Mouse (Mus musculus): ENCODE measurements around the gene Hsdl2. TPM values are rescaled to one million over a fixed set of nuclear protein-coding genes. Genes with fewer than 3 reads are reported as not detected.
A peak's percentile ranks its signal among the peaks of the same experiment; 100 is the strongest.
"Not testable (repeated sequence)": the region's sequence is repeated elsewhere in the genome, so short reads cannot be mapped to it uniquely, and the experiment has no call there.

Gene Hsdl2
- total RNA-seq, 2 experiments from 2014 or later: 47.5 to 65.0 TPM

DNA sequence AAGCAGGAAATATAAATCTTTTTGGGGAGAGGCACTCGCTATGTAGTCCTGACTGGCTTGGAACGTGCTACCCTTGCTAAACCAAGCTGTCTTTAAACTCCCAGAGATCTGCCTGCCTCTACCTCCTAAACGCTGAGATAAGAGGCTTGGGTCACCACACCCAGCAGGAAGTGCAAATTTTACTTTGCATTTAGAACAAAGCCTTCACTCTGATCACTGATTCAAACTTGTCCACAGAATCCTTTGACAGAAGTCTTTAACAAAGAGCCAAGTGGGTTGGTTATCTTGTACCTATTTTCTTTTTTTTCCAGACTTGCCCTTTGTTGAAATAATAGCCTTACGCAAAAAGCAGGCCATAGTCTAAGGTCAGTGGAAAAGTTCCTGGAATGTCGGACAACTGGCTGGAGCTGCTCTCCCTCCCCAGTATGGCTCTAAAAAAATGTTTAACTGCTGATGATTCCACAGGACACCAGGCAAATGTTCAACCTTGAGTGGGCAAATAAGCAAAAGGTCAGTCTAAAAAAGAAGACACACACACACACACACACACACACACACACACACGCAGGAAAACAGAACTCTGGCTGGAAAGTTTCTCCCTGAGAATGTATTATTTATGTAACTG, 23.2 kb upstream of the Hsdl2 start:
- intact Hi-C loops (cut with DNase I; ENCODE audit: low total_unique reads): no loop called here
- DNase-seq: no peak

DNA sequence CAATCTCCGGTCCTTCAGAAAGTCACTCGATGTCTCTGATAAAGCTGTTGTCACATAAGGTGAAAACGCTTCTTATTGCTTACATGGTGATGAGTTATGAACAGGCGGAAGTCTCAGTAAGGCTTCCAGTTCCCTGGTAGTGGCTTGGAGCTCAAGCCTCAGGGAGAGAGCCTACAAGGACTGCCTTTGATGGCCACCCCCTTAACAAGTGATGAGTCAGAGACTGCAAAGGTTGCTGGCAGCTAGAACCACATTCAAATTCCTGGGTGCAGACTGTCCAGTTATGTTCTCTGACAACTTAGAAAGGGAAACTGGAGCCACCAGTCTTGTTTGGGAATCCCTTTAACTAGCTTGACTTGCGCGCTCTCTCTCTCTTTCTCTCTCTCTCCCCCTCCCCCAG, 21.2 kb upstream of the Hsdl2 start:
- no peak for DNase-seq
- intact Hi-C loops (cut with DNase I; ENCODE audit: low total_unique reads): loop anchor here (10.0 kb wide), 1 partner anchor 465 kb away; no protein-coding TSS in a partner anchor

DNA sequence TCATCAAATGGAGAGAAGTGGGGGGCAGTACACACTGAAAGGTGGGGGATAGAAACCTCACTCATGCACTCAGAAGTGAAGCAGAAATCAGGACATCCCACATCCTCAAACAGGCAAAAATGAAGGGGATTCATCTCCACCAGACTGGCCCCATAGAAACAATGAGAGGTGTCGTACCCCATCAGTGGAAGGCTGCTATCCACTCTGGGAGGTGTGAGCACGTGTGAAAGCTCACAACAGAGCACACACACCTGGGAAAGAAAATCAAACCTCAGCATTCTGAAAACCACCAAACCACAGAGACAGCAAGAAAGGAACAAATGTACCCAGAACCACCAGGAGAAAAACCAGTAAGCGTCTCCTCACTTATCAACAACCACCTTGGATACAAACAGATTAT, 17.2 kb upstream of the Hsdl2 start:
- DNase-seq: no peak
- intact Hi-C loops (cut with DNase I; ENCODE audit: low total_unique reads): loop anchor here (10.0 kb wide), 1 partner anchor 469 kb away; no protein-coding TSS in a partner anchor

DNA sequence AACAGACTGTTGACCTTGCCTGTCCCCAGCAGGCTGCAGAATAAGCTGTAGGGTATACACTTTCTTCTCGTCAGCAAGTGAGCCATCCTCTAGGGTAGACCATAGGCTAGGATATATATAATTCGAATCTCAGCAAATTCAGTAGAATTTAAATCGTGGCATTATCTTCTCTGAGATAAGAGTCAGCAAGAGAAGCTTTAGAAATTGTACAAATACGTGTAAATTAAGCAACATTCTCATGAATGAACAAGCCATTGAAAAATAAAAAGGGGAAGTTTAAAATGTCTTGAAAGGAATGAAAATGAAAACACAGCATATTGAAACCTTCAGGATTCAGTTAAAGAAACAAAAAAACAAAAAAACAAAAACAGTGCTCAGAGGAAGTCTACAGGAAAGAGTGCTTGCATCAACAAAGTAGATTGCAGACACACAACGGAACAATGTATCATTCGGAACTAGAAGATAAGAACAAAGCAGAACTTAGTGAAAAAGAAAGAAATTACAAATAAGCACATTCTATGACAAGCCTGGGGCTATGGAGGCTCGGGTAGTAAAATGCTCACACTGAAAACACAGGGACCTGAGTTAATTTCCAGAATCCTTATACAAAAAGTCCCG, 15.7 kb upstream of the Hsdl2 start:
- DNase-seq: no peak
- intact Hi-C loops (cut with DNase I; ENCODE audit: low total_unique reads): loop anchor here (5.0 to 10.0 kb wide), 2 partner anchors 203 to 471 kb away; no protein-coding TSS in a partner anchor

DNA sequence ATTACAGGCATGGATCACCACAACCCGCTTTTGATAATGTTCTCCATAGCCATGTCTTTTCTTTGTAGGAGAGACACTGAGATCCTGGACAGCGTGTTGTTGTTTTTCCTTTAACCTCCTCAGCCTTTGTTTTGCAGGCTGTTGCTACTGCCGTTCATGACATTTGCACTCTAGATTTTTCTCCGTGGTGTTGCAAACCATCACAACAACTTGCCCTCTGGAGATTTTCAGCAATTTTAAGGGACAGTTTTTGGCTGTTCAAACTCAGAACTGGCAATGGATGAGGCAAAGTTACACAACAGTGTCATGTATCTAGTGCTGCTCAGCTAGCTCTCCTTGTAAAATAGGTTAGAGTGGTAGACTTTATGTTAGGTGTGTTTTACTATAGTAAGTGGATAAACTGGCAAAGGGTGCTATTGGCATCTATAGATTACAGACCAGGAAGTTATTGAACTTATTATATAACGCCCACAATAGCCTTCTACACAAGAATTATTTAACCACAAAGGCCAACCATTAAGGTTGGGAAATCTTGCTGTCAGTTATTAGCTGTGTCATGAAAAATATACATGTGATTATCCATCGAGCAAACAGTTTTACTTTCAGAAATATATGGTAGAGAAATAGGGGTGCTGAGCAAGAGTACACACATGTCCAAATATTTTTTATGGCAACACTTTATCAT, 13.6 kb upstream of the Hsdl2 start:
- DNase-seq: no peak
- intact Hi-C loops (cut with DNase I; ENCODE audit: low total_unique reads): loop anchor here (5.0 to 10.0 kb wide), 2 partner anchors 205 to 473 kb away; no protein-coding TSS in a partner anchor

DNA sequence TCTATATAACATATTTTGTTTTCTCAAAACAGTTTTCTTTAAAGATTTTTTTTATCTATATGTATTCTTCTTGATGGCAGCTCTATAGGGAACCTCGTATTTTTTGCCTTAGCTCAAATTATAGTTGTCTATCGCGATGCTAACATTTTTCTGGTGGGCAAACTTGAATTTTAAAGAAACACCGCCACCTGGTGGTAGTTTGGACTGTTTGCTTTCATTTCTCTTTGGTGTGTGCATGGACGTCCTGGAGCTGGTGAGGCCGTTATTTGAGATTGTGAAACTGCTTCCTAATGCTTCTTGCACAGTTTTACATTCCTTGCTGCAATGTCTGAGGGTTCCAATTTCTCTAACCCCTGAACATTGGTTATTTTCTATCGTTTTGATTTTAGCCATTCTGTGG, 11.8 kb upstream of the Hsdl2 start:
- DNase-seq: peak; percentile 45

DNA sequence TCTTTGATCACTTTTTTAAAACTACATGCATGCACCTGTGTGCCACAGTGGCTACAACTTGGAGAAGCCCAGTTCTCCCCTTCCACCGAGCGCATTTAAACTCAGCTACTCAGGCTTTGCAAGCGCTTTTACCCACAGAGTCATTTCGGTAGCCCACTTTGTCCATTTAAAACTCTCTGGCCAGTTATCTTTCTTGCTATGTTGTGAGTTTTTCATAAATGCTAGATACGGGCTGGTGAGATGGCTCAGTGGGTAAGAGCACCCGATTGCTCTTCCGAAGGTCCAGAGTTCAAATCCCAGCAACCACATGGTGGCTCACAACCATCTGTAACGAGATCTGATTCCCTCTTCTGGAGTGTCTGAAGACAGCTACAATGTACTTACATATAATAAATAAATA, 10.8 kb upstream of the Hsdl2 start:
- intact Hi-C loops (cut with DNase I; ENCODE audit: low total_unique reads); DNase-seq: not testable (repeated sequence)

More for the DNA sequence above, 11.8 kb upstream of the Hsdl2 start:
- intact Hi-C loops (cut with DNase I; ENCODE audit: low total_unique reads): loop anchor here (5.0 to 10.0 kb wide), 2 partner anchors 207 to 475 kb away; no protein-coding TSS in a partner anchor

DNA sequence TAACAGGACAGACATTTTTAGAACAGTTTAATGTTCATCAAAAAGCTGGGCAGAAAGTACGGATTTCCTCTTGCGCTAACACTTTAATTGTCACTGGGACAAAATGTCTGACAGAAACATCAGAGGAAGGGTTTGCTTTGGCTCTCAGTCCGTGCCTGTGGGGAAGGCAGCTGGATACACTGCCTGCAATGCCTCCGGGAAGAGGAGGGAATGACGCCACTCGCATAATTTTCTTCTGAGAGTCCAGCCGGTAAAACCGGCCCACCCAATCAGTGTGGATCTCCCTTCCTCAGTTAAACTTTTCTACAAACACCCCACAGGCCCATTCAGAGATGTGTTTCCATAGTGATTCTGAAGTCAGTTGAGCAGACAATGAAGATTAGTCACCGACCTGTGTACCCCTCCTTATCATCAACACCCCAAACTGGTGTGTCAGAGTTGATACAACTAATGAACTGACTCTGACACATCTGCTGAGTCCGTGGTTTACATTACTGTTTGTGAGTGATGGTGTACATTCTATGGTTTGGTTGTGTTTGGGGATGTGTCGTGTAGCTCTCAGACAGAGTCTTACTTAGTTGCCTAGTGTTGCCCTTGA, 8.7 kb upstream of the Hsdl2 start:
- intact Hi-C loops (cut with DNase I; ENCODE audit: low total_unique reads): no loop called here
- DNase-seq: no peak

DNA sequence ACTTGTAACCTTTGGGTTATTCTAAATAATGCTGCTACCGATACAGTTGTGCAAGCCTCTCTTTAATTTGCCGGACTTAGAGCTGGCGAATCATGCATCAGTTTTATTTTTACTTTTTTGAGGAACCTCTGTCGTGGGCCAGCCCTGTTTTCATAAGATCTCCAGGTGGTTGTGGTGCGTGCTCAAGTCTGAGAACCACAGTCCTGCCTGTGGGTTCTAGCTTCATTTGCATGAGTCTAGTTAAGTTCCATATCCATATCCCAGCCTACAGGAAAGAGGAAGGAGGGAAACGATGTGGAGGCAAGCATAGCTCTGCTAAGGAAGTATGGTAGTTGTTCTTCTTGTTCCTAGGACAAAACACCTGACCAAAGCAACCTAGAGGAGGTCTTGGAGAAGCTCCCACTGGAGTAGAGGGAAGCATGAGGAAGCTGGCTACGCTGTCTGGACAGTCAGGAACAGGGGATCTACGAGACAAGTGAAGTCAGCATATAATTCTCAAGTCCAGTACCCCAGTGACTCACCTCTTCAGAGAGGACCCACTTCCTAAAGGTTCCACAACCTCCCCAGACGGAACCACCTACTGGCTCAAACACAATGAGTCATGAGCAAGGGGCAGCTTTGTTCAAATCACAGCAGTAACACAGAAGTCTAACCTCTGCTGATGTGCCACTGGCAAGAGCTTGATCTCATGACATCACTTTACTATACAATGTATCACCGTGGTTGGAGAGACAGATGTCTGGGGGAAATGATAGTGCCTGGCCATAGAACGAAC, 6.0 kb upstream of the Hsdl2 start:
- no peak for DNase-seq
- intact Hi-C loops (cut with DNase I; ENCODE audit: low total_unique reads): no loop called here

DNA sequence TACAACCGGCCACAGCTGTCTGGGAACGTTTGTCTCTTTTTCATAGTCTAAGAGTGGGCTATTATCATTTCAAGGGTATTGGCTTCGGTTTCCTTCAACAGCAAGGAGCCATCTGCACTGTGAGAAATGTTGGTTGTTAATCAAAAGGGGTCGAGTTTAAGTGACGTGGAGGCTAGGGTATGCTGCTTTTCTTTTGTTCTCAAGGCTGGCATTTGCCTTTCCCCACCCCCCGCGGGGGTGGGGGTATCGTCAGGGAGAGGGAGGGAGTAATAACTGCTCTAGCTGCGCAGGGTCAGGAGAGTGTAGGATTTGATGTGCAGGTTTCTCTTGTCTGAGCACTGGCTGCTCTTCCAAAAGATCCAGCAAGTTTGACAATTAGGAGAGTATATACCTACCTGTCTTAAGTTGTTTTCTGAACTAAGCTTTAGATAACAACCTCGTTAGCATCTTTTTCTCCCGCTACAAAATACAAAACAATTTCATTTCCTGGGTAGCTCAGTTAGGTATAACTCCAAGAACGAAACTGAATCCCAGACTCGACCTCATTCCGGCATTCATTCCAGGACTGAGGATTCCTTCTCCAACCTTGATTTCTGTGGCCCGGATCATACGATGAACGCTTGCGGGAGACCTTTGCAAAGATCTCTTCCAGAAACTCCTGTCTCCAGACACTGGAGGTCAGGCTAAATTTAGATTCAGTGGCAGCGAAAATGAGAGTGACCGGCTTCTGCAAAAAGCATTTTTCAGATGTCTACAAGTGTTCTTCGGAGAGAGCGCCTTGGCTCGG, 675 bp upstream of the Hsdl2 start:
- no peak for DNase-seq
- intact Hi-C loops (cut with DNase I; ENCODE audit: low total_unique reads): no loop called here

DNA sequence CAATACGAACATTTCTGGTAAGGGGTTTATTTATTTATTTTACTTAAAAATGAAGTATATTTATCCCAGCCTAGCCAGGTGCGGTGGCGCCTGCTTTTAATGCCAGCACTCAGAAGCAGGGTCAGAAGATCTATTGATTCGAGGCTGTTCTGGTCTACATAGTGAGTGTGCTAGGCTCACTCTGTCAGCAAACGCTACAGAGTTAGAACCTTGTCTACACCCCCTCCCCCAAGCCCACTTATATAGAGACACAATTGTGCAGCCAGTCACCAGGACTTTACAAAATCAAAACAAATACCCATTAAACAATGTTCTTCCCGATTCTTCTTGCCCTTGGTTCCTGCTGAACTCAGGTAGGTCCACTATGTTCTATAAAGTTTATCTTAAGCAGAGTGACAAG, 823 bp downstream of the Hsdl2 start:
- no peak for DNase-seq
- intact Hi-C loops (cut with DNase I; ENCODE audit: low total_unique reads): no loop called here

DNA sequence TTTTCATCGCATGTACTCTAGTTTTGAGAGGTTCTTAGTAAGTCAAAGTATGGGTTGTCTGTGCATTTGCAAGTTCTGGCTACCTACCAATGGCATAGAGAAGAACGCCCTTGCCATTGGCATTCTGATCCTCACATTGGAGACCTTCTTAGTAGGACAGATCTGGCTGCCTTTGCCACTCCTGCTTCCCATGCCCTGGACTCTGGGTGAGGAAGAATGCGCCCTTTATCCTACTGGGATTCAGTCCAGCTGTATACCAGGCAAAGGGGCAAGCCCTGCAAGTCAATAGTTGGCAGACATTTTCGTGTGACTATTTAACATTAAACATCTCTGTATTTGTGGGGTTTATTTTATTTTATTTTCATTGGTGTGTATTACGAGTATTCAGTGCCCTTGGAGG, 3.7 kb downstream of the Hsdl2 start:
- intact Hi-C loops (cut with DNase I; ENCODE audit: low total_unique reads): no loop called here

DNA sequence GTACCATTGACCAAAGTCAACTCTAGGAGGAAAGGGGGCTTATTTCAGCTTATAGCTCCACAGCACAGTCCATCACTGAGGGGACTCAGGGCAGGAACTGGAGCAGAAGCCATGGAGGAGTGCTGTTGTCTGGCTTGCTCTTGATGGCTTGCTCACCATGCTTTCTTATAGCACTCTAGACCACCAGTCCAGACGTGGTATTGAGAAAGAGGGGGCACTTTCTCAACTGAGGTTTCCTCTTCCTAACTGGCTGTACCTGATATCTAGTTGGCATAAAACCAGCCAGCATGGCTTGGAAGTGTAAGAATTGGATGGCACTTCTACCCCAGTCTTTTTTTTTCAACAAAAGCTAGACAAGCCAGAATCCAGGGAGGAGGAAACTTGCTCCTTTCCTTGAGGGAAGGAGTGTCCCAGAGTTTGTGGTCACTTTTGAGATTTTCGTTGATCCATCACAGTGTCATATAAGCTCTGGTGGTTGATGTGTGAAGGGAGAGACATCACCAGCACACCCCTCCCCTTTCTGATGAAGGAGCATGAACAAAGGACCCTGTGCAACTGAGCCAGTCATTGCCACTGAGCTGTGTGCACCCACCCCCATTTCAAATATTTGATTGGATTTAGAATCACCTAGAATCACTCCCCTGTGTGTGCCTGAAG, 6.0 kb downstream of the Hsdl2 start:
- no peak for DNase-seq
- intact Hi-C loops (cut with DNase I; ENCODE audit: low total_unique reads): no loop called here

More for the DNA sequence above, 3.7 kb downstream of the Hsdl2 start:
- DNase-seq: no peak

DNA sequence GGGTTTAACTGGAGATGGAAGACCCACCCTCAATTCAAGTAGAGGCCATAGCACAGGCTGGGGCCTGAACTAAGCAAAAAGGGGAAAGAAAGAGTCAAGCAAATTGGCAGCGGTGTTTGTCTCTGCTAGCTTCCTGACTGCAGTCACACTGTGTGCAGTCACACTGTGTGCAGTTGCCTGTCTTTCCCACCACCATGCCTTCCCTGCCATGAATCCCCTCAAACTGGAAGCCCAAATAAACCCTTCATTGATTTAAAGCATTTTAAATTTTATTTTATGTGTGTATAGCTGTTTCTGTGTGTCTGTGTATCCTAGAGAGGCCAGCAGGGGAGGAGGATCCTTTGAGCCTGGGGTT, 6.5 kb downstream of the Hsdl2 start:
- intact Hi-C loops (cut with DNase I; ENCODE audit: low total_unique reads): no loop called here
- DNase-seq: no peak

DNA sequence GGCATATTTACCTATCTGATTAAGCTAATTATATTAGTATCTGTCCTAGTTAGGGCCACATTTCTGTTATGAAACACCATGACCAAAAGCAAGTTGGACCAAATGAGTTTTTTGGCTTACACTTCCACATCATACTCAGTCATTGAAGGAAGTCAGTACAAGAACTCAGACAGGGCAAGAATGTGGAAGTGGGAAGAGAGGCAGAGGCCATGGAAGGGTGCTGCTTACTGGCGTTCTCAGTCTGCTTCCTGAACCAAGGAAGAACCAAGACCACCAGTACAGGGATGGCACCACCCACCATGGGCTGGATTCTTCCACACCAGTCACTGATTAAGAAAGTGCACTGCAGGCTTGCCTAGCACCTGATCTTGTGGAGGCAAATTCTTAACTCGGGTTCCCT, 13.3 kb downstream of the Hsdl2 start:
- DNase-seq: no peak
- intact Hi-C loops (cut with DNase I; ENCODE audit: low total_unique reads): no loop called here

DNA sequence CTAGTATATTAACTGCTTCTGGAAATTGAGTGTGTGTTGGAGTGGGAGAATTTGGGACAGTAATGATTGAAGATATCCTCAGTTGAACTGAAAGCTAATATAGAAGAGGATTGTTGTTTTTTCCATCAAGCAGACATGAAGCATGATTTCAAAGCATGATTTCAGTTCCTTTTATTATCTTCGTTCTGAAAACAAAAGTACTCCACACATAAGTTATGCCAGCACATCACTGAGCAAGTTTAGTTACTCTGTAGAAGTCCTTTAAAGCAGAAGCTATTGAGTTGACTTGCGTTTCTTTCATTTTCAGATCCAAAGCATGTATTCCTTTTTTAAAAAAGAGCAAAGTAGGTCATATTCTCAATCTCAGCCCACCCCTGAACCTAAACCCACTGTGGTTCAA, 15.2 kb downstream of the Hsdl2 start:
- intact Hi-C loops (cut with DNase I; ENCODE audit: low total_unique reads): no loop called here

DNA sequence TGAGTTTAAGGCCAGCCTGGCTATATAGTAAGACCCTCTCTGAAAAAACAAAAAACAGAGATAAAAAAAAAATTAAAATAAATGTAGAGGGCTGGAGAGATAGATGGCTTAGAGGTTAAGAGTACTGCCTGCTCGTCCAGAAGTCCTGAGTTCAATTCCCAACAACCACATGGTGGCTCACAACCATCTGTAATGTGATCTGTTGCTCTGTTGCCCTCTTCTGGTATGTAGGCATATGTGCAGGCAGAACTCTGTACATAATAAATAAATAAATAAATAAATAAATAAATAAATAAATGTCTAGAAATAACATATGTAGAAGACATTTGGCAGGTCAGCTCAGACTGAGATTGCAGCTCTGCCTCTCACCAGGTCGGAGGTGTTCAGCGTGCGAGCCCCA, 21.3 kb downstream of the Hsdl2 start:
- no peak for DNase-seq
- intact Hi-C loops (cut with DNase I; ENCODE audit: low total_unique reads): no loop called here

More for the DNA sequence above, 15.2 kb downstream of the Hsdl2 start:
- no peak for DNase-seq

DNA sequence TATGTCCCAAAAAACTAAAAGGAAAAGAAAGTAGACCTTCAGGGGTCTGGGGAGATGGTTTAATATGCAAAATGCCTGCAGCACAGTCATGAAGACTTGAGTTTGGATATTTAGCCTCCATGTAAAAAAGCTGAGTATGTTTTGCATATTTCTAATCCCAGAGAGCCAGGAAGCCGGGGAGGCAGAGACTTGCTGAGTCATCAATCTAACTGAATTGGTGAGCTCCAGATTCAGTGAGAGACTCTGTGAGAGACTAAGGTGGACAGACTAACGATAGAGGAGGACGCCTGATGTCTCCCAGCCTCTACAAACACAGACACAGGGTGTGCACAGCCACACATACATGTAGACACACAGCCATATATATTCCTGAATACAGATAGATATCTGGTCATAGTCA, 23.5 kb downstream of the Hsdl2 start:
- intact Hi-C loops (cut with DNase I; ENCODE audit: low total_unique reads): no loop called here
- DNase-seq: no peak
